Mouse (Mus musculus): ENCODE measurements around the gene Isl2. TPM values are rescaled to one million over a fixed set of nuclear protein-coding genes. Genes with fewer than 3 reads are reported as not detected.

The Isl2 gene
- polyA plus RNA-seq, 1 experiment from 2014 or later, result 62.5 TPM

GRCm38 (mm10) chr9:55540888-55541287 lies 2.4 kb downstream of the Isl2 start:
- H3K9ac ChIP-seq, result no peak overlapping the region
- WGBS, result under 1% methylated on average over 28 of the region's 28 CpGs
- ATAC-seq (ENCODE audit: low FRiP score, low read depth), result peak; percentile 92

GRCm38 (mm10) chr9:55541681-55542365 lies 3.4 kb downstream of the Isl2 start:
- Histone ChIP-seq H3K27ac (no peak overlapping the region), H3K4me2 (replicated peaks) (peak overlapping the region; percentile 63), H3K36me3 (no peaks in the 10 kb centered on the region), H3K9ac (peak overlapping the region; percentile 56), H3K27me3 (replicated peaks) (peaks cover 93% of the 10 kb centered on the region), H3K9me3 (no peaks in the 10 kb centered on the region), H3K4me3 (peak overlapping the region; percentile 38), H3K4me1 (peaks cover 49% of the 10 kb centered on the region)
- ATAC-seq (ENCODE audit: low FRiP score, low read depth), result no peak
- WGBS, result under 1% methylated on average over 59 of the region's 59 CpGs

More at GRCm38 (mm10) chr9:55540888-55541287, 2.4 kb downstream of the Isl2 start:
- no peaks in the 10 kb centered on the region for H3K36me3 ChIP-seq
- H3K4me2 ChIP-seq (replicated peaks), result peak overlapping the region; percentile 63
- peaks cover 42% of the 10 kb centered on the region for H3K4me1 ChIP-seq
- H3K27me3 ChIP-seq (replicated peaks), result peaks cover 89% of the 10 kb centered on the region
- H3K4me3 ChIP-seq, result peak overlapping the region; percentile 38
- no peaks in the 10 kb centered on the region for H3K9me3 ChIP-seq
- H3K27ac ChIP-seq, result no peak overlapping the region

- Histone ChIP-seq H3K4me3 (peak overlapping the region; percentile 38), H3K27me3 (replicated peaks) (peaks cover 94% of the 10 kb centered on the region), H3K9ac (peak overlapping the region; percentile 56), H3K4me2 (replicated peaks) (peak overlapping the region; percentile 63), H3K36me3 (no peaks in the 10 kb centered on the region), H3K9me3 (no peaks in the 10 kb centered on the region), H3K27ac (no peak overlapping the region), H3K4me1 (peaks cover 50% of the 10 kb centered on the region)
- ATAC-seq (ENCODE audit: low FRiP score, low read depth), result no peak
- 1% methylated on average over 59 of the region's 59 CpGs for WGBS
These were observed 4.2 kb downstream of the Isl2 start for GRCm38 (mm10) chr9:55542366-55543325.

- Histone ChIP-seq H3K36me3 (no peaks in the 10 kb centered on the region), H3K27me3 (replicated peaks) (peaks cover 97% of the 10 kb centered on the region), H3K4me1 (peaks cover 50% of the 10 kb centered on the region), H3K27ac (no peak overlapping the region), H3K9me3 (no peaks in the 10 kb centered on the region), H3K4me2 (replicated peaks) (peak overlapping the region; percentile 45), H3K9ac (peak overlapping the region; percentile 36; the same call in 1 of the 2 replicates), H3K4me3 (peak overlapping the region; percentile 38)
- 2% methylated on average over 8 of the region's 8 CpGs for WGBS
- no peak for ATAC-seq (ENCODE audit: low FRiP score, low read depth)
These were observed 4.8 kb downstream of the Isl2 start for GRCm38 (mm10) chr9:55543336-55543702.

GRCm38 (mm10) chr9:55543703-55544401 lies 5.4 kb downstream of the Isl2 start:
- no peaks in the 10 kb centered on the region for H3K9me3 ChIP-seq
- peak overlapping the region; percentile 36; the same call in 1 of the 2 replicates for H3K9ac ChIP-seq
- WGBS, result under 1% methylated on average over 46 of the region's 46 CpGs
- peaks cover 97% of the 10 kb centered on the region for H3K27me3 ChIP-seq (replicated peaks)
- peak overlapping the region; percentile 45 for H3K4me2 ChIP-seq (replicated peaks)
- H3K27ac ChIP-seq, result 0 out of 2 replicates have a peak overlapping the region, but pooled peaks have one; percentile 1
- no peaks in the 10 kb centered on the region for H3K36me3 ChIP-seq
- H3K4me1 ChIP-seq, result peaks cover 44% of the 10 kb centered on the region
- ATAC-seq (ENCODE audit: low FRiP score, low read depth), result no peak
- peak overlapping the region; percentile 38 for H3K4me3 ChIP-seq

- H3K4me2 ChIP-seq (replicated peaks), result peak overlapping the region; percentile 45
- peaks cover 42% of the 10 kb centered on the region for H3K4me1 ChIP-seq
These were observed 6.5 kb downstream of the Isl2 start for GRCm38 (mm10) chr9:55544861-55545555.

GRCm38 (mm10) chr9:55545556-55546175 lies 7.2 kb downstream of the Isl2 start:
- Histone ChIP-seq H3K27me3 (replicated peaks) (peaks cover 94% of the 10 kb centered on the region), H3K4me1 (peaks cover 38% of the 10 kb centered on the region), H3K4me2 (replicated peaks) (peak overlapping the region; percentile 45), H3K36me3 (no peaks in the 10 kb centered on the region), H3K9me3 (no peaks in the 10 kb centered on the region), H3K27ac (no peak overlapping the region), H3K9ac (no peak overlapping the region), H3K4me3 (peak overlapping the region; percentile 17; the same call in 1 of the 2 replicates)
- WGBS, result 6% methylated on average over 41 of the region's 41 CpGs
- ATAC-seq (ENCODE audit: low FRiP score, low read depth), result no peak

More at GRCm38 (mm10) chr9:55544861-55545555, 6.5 kb downstream of the Isl2 start:
- Histone ChIP-seq H3K9me3 (no peaks in the 10 kb centered on the region), H3K4me3 (peak overlapping the region; percentile 38), H3K27me3 (replicated peaks) (peaks cover 97% of the 10 kb centered on the region), H3K27ac (no peak overlapping the region), H3K9ac (0 out of 2 replicates have a peak overlapping the region, but pooled peaks have one; percentile 29), H3K36me3 (no peaks in the 10 kb centered on the region)
- under 1% methylated on average over 30 of the region's 30 CpGs for WGBS
- ATAC-seq (ENCODE audit: low FRiP score, low read depth), result no peak

GRCm38 (mm10) chr9:55546176-55547010 lies 7.9 kb downstream of the Isl2 start:
- Histone ChIP-seq H3K27me3 (replicated peaks) (peaks cover 93% of the 10 kb centered on the region), H3K36me3 (no peaks in the 10 kb centered on the region), H3K4me1 (peaks cover 33% of the 10 kb centered on the region), H3K4me3 (peak overlapping the region; percentile 17), H3K4me2 (replicated peaks) (peak overlapping the region; percentile 45), H3K9ac (no peak overlapping the region), H3K27ac (no peak overlapping the region), H3K9me3 (no peaks in the 10 kb centered on the region)
- 2% methylated on average over 63 of the region's 63 CpGs for whole genome bisulfite sequencing
- peak; percentile 23; the same call in 1 of the 2 replicates for ATAC-seq (ENCODE audit: low FRiP score, low read depth)

- no peak overlapping the region for H3K4me3 ChIP-seq
- peaks cover 68% of the 10 kb centered on the region for H3K27me3 ChIP-seq (replicated peaks)
- H3K4me2 ChIP-seq (replicated peaks), result no peak overlapping the region
- H3K9ac ChIP-seq, result no peak overlapping the region
- no peak overlapping the region for H3K27ac ChIP-seq
- WGBS, result 12% methylated on average over 3 of the region's 3 CpGs
- H3K9me3 ChIP-seq, result no peaks in the 10 kb centered on the region
- H3K36me3 ChIP-seq, result no peaks in the 10 kb centered on the region
- ATAC-seq (ENCODE audit: low FRiP score, low read depth), result no peak
- peaks cover 19% of the 10 kb centered on the region for H3K4me1 ChIP-seq
These were observed 10.4 kb downstream of the Isl2 start for GRCm38 (mm10) chr9:55548871-55549270.

- no peak overlapping the region for H3K4me3 ChIP-seq
- no peaks in the 10 kb centered on the region for H3K9me3 ChIP-seq
- 4% methylated on average over 16 of the region's 16 CpGs for WGBS
- peaks cover 63% of the 10 kb centered on the region for H3K27me3 ChIP-seq (replicated peaks)
- H3K4me2 ChIP-seq (replicated peaks), result 0 out of 2 replicates have a peak overlapping the region, but pooled peaks have one; percentile 14
- H3K9ac ChIP-seq, result no peak overlapping the region
- no peak overlapping the region for H3K27ac ChIP-seq
- H3K4me1 ChIP-seq, result peaks cover 16% of the 10 kb centered on the region
- H3K36me3 ChIP-seq, result no peaks in the 10 kb centered on the region
- no peak for ATAC-seq (ENCODE audit: low FRiP score, low read depth)
These were observed 10.9 kb downstream of the Isl2 start for GRCm38 (mm10) chr9:55549302-55549890.
